Mouse (Mus musculus): ENCODE data around the gene Gm49711. TPM values are rescaled to one million over a fixed set of nuclear protein-coding genes. Genes with fewer than 3 reads are reported as not detected.

The Gm49711 gene
- polyA plus RNA-seq, 1 experiment from 2014 or later = 0.08 TPM

DNA sequence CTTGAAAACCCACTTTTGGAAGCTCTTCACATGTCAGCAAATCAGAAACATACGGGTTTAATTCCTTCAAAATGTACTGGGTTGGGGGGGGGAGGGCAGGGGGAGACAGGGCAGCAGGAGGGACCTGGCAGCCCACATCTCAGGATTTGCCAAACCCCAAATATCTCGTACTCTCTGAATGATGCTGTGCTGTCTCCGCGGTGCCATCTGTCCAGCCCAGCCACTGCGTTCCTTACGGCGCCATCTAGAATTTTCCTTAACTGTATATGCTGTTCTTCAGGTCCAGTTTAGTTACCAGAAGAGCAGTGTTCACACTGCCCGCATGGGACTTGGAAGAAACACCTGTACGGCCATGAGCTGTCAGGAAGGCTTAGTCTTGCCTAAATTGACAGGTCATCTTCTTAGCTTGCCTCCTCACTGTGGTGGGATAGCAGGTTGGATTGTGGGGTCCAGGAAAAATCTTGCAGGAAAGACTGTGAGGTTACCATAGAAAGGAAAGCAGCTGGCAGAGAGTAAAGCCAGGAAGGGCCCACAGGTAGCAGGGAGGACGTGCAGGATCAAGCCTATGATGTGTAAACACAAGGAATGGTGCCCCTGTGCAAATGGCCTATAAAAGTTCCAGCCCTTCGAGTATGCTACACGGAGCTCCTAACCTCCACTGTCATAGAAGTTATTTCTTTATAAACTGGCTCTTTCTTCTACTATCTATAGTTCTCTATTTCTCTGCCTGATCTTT, 89.7 kb downstream of the Gm49711 start:
- no peaks in the 10 kb centered on the region for H3K36me3 ChIP-seq (ENCODE audit: control insufficient read depth, insufficient read depth, low read length)
- H3K4me1 ChIP-seq (replicated peaks; ENCODE audit: control insufficient read depth, insufficient read depth) = no peaks in the 10 kb centered on the region
- DNase-seq (ENCODE audit: low spot score) (no peak), ATAC-seq (ENCODE audit: low FRiP score, low TSS enrichment) (no peak)
- no peak overlapping the region for H3K9ac ChIP-seq (ENCODE audit: low read length)
- no peaks in the 10 kb centered on the region for H3K9me3 ChIP-seq (ENCODE audit: control insufficient read depth, low read length)
- WGBS = 81% methylated on average over 12 of the region's 12 CpGs
- TF ChIP-seq CTCF (IDR thresholded peaks at IDR 0.05; ENCODE audit: low read depth) (no peak), EP300 (optimal IDR thresholded peaks at IDR 0.05) (no peak)
- no peak overlapping the region for H3K27ac ChIP-seq (replicated peaks)
- no peak overlapping the region for H3K4me3 ChIP-seq (ENCODE audit: low read depth, low read length)
- no peak overlapping the region for H3K4me2 ChIP-seq (replicated peaks; ENCODE audit: low read depth)
- H3K27me3 ChIP-seq (ENCODE audit: control insufficient read depth, insufficient read depth, low read length) = no peaks in the 10 kb centered on the region

DNA sequence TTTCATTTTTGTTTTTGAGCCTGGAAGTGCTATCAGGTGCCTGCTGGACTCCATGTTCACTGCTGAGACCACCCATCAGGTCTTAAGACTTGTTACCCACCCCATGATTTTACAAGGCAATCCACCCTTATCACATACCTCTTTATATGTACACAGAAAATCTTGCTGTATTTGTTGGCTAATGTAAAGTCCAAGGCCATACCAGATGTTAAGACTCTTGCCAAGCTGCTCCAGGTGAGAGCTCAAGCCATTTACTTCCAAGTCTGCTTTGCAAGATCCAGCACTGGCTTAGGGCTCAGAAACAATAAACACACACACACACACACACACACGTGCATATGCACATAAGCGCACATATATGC, 90.2 kb downstream of the Gm49711 start:
- H3K4me1 ChIP-seq (replicated peaks; ENCODE audit: control insufficient read depth, insufficient read depth) = no peaks in the 10 kb centered on the region
- H3K9ac ChIP-seq (ENCODE audit: low read length) = no peak overlapping the region
- H3K27ac ChIP-seq (replicated peaks) = no peak overlapping the region
- no peak overlapping the region for H3K4me3 ChIP-seq (ENCODE audit: low read depth, low read length)
- no peaks in the 10 kb centered on the region for H3K9me3 ChIP-seq (ENCODE audit: control insufficient read depth, low read length)
- H3K36me3 ChIP-seq (ENCODE audit: control insufficient read depth, insufficient read depth, low read length) = no peaks in the 10 kb centered on the region
- no peak overlapping the region for H3K4me2 ChIP-seq (replicated peaks; ENCODE audit: low read depth)
- ATAC-seq (ENCODE audit: low FRiP score, low TSS enrichment) (no peak), DNase-seq (ENCODE audit: low spot score) (no peak)
- TF ChIP-seq EP300 (optimal IDR thresholded peaks at IDR 0.05) = no peak
- no peak for TF ChIP-seq CTCF (IDR thresholded peaks at IDR 0.05; ENCODE audit: low read depth)
- no peaks in the 10 kb centered on the region for H3K27me3 ChIP-seq (ENCODE audit: control insufficient read depth, insufficient read depth, low read length)
- WGBS = 67% methylated on average over 2 of the region's 2 CpGs

DNA sequence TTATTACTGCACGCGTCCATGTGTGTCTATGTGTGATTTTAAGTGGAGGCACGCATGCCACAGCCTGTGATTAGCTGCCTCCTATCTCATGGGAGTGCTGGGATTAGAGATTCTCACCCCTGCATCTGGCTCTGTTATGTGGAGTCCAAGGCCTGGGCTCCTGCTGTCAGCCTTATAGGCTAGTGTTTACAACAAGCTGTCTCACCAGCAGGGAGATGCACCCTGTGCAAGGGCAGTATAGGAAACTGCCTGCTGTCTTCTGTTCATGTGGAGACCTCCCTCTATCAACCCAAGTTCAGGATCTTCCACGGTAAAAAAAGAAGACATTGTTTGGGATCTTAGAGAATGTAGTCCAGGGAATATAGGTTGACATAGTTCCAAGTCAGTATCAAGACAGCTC, 92.9 kb downstream of the Gm49711 start:
- Histone ChIP-seq H3K36me3 (ENCODE audit: control insufficient read depth, insufficient read depth, low read length) (no peaks in the 10 kb centered on the region), H3K9me3 (ENCODE audit: control insufficient read depth, low read length) (no peaks in the 10 kb centered on the region), H3K9ac (ENCODE audit: low read length) (no peak overlapping the region), H3K4me3 (ENCODE audit: low read depth, low read length) (no peak overlapping the region), H3K27ac (replicated peaks) (no peak overlapping the region), H3K4me2 (replicated peaks; ENCODE audit: low read depth) (no peak overlapping the region), H3K4me1 (replicated peaks; ENCODE audit: control insufficient read depth, insufficient read depth) (no peaks in the 10 kb centered on the region), H3K27me3 (ENCODE audit: control insufficient read depth, insufficient read depth, low read length) (no peaks in the 10 kb centered on the region)
- WGBS = 66% methylated on average over 4 of the region's 4 CpGs
- ATAC-seq (ENCODE audit: low FRiP score, low TSS enrichment) = no peak
- TF ChIP-seq CTCF (IDR thresholded peaks at IDR 0.05; ENCODE audit: low read depth) = no peak
- no peak for TF ChIP-seq EP300 (optimal IDR thresholded peaks at IDR 0.05)
- no peak for DNase-seq (ENCODE audit: low spot score)

DNA sequence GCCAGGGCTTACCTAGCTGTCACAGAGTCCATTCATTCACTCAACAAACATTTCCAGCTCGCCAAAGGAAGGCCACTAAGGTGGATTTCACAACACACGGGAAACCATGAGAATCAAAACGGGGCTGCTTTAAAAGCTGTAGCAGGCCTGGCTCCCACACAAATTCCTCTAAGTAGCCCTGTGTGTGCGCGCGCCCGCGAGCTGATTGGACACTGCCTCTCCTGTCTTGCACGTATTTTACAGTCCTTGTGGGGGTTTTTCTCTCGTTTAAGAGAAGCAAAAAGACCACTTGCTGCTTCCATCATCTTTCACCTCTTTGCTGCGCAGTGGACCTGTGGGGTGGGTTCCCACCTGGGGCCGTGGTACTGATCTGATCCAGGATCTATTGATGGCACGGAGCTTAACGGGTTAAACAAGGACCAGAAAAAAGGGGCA, 99.9 kb downstream of the Gm49711 start:
- Histone ChIP-seq H3K27ac (replicated peaks) (peak overlapping the region; percentile 35; the same call in 1 of the 2 replicates), H3K4me1 (replicated peaks; ENCODE audit: control insufficient read depth, insufficient read depth) (peaks cover 6% of the 10 kb centered on the region; the same call in 1 of the 2 replicates), H3K4me2 (replicated peaks; ENCODE audit: low read depth) (peak overlapping the region; percentile 83), H3K9me3 (ENCODE audit: control insufficient read depth, low read length) (no peaks in the 10 kb centered on the region), H3K9ac (ENCODE audit: low read length) (peak overlapping the region; percentile 53; the same call in 1 of the 2 replicates), H3K27me3 (ENCODE audit: control insufficient read depth, insufficient read depth, low read length) (no peaks in the 10 kb centered on the region), H3K36me3 (ENCODE audit: control insufficient read depth, insufficient read depth, low read length) (no peaks in the 10 kb centered on the region), H3K4me3 (ENCODE audit: low read depth, low read length) (peak overlapping the region; percentile 44)
- TF ChIP-seq EP300 (optimal IDR thresholded peaks at IDR 0.05) (no peak), CTCF (IDR thresholded peaks at IDR 0.05; ENCODE audit: low read depth) (no peak)
- DNase-seq (ENCODE audit: low spot score) (peak; percentile 52), ATAC-seq (ENCODE audit: low FRiP score, low TSS enrichment) (peak; percentile 45)
- 3% methylated on average over 14 of the region's 14 CpGs for WGBS

DNA sequence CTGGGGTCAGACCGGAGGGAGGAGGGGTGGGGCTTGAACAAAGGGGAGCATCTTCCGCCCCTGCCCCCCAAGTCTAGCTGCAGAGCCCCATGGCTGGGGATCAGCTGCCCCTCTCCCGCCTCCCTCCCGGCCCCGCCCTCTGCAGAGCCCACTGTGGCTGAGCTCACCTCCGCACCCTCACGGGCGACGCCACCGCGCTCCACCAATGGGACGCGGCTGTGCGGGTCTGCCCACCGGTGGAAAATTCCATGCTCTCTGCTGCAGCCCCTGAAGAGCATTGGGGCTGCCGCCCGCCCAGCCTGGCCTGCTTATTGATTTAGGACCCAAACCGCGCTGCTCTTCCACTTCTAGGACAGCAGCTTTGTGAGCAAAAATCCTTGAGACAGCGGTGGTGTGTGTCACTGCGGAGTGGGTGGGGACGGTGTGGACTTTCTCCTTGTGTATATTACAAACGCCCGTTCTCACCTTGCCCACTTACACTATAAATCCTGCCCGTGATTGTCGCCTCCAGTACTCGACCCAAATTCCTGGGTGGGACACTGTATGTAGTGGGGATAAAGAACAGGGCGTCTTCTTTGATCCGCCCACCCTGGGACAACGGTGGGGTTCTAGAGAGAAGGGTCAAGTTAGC, 100.5 kb downstream of the Gm49711 start:
- ATAC-seq (ENCODE audit: low FRiP score, low TSS enrichment) = peak; percentile 92
- Histone ChIP-seq H3K9ac (ENCODE audit: low read length) (peak overlapping the region; percentile 53), H3K27ac (replicated peaks) (peak overlapping the region; percentile 35; the same call in 1 of the 2 replicates), H3K36me3 (ENCODE audit: control insufficient read depth, insufficient read depth, low read length) (no peaks in the 10 kb centered on the region), H3K9me3 (ENCODE audit: control insufficient read depth, low read length) (no peaks in the 10 kb centered on the region), H3K4me1 (replicated peaks; ENCODE audit: control insufficient read depth, insufficient read depth) (peaks cover 6% of the 10 kb centered on the region; the same call in 1 of the 2 replicates), H3K27me3 (ENCODE audit: control insufficient read depth, insufficient read depth, low read length) (no peaks in the 10 kb centered on the region), H3K4me2 (replicated peaks; ENCODE audit: low read depth) (peak overlapping the region; percentile 83), H3K4me3 (ENCODE audit: low read depth, low read length) (peak overlapping the region; percentile 44)
- 2% methylated on average over 30 of the region's 30 CpGs for WGBS
- peak; percentile 81 for DNase-seq (ENCODE audit: low spot score)
- TF ChIP-seq CTCF (IDR thresholded peaks at IDR 0.05; ENCODE audit: low read depth) (no peak), EP300 (optimal IDR thresholded peaks at IDR 0.05) (no peak)

DNA sequence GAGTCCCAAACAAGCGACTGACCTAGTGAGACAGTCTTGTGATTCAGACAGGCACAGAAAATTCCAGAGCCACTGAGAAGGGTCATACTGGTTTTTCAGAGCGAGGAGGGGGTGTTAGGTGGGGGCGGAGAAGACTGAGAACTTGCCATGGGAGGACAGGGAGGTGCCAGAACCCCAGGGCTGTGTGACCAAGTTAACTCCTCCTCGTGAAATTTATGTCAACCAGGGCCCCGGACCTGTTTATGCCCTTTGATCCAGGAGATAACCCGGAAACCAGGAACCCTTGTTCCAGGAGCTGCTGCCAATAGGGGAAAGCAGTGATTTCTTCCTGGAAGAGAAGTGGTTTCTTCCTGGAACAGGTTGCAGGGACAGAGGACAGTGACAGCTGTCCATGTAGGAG, 101.0 kb downstream of the Gm49711 start:
- Histone ChIP-seq H3K9ac (ENCODE audit: low read length) (no peak overlapping the region), H3K27ac (replicated peaks) (no peak overlapping the region), H3K36me3 (ENCODE audit: control insufficient read depth, insufficient read depth, low read length) (no peaks in the 10 kb centered on the region), H3K27me3 (ENCODE audit: control insufficient read depth, insufficient read depth, low read length) (no peaks in the 10 kb centered on the region), H3K9me3 (ENCODE audit: control insufficient read depth, low read length) (no peaks in the 10 kb centered on the region), H3K4me2 (replicated peaks; ENCODE audit: low read depth) (peak overlapping the region; percentile 83), H3K4me3 (ENCODE audit: low read depth, low read length) (no peak overlapping the region), H3K4me1 (replicated peaks; ENCODE audit: control insufficient read depth, insufficient read depth) (peaks cover 6% of the 10 kb centered on the region; the same call in 1 of the 2 replicates)
- ATAC-seq (ENCODE audit: low FRiP score, low TSS enrichment) = no peak
- TF ChIP-seq CTCF (IDR thresholded peaks at IDR 0.05; ENCODE audit: low read depth) (no peak), EP300 (optimal IDR thresholded peaks at IDR 0.05) (no peak)
- WGBS = 22% methylated on average over 6 of the region's 6 CpGs
- DNase-seq (ENCODE audit: low spot score) = no peak
